Mouse (Mus musculus): ENCODE measurements at regions not wholly inside any gene's neighbourhood (a gene's known extent, or its start where the extent isn't known, plus 50 kb on each side); places are given as distances from the start of the nearest gene placed in this dataset.

GRCm38 (mm10) chr2:51868878-51869510 is 66.0 kb downstream of the Rbm43 start:
- Histone ChIP-seq H3K4me2 (replicated peaks) (no peak overlapping the region), H3K36me3 (no peaks in the 10 kb centered on the region), H3K4me3 (no peak overlapping the region), H3K4me1 (no peaks in the 10 kb centered on the region), H3K27ac (replicated peaks) (no peak overlapping the region), H3K9me3 (no peaks in the 10 kb centered on the region), H3K27me3 (no peaks in the 10 kb centered on the region), H3K9ac (replicated peaks) (no peak overlapping the region)
- no peak for ATAC-seq (ENCODE audit: low FRiP score, low read depth)
- 89% methylated on average over 4 of the region's 4 CpGs for WGBS

- Histone ChIP-seq H3K36me3 (no peaks in the 10 kb centered on the region), H3K4me3 (no peak overlapping the region), H3K4me1 (no peaks in the 10 kb centered on the region), H3K9ac (replicated peaks) (no peak overlapping the region), H3K4me2 (replicated peaks) (no peak overlapping the region), H3K27ac (replicated peaks) (no peak overlapping the region), H3K27me3 (no peaks in the 10 kb centered on the region), H3K9me3 (no peaks in the 10 kb centered on the region)
- WGBS: 92% methylated on average over 14 of the region's 14 CpGs
- no peak for ATAC-seq (ENCODE audit: low FRiP score, low read depth)
Observed at GRCm38 (mm10) chr2:51871571-51871970, 63.4 kb downstream of the Rbm43 start.

Measured in midbrain, embryonic 12.5 days (tissue).